Mouse (Mus musculus): Measurements from ENCODE around the gene Hist1h2aa. TPM values are rescaled to one million over a fixed set of nuclear protein-coding genes. Genes with fewer than 3 reads are reported as not detected.

The Hist1h2aa gene
- polyA plus RNA-seq, 1 experiment from 2014 or later = not detected

- Histone ChIP-seq H3K4me2 (ENCODE audit: low read depth, low read length) (no peak overlapping the region), H3K36me3 (ENCODE audit: control insufficient read depth, insufficient read depth, low read length) (no peaks in the 10 kb centered on the region), H3K27ac (replicated peaks; ENCODE audit: low read depth, low read length) (no peak overlapping the region), H3K9me3 (ENCODE audit: control insufficient read depth, low read length) (no peaks in the 10 kb centered on the region), H3K9ac (ENCODE audit: low read depth, low read length) (no peak overlapping the region), H3K4me1 (ENCODE audit: control insufficient read depth, insufficient read depth, low read length) (no peaks in the 10 kb centered on the region), H3K4me3 (ENCODE audit: low read depth, low read length) (no peak overlapping the region), H3K27me3 (replicated peaks; ENCODE audit: control insufficient read depth, insufficient read depth, low read length) (no peaks in the 10 kb centered on the region)
- ATAC-seq (ENCODE audit: low read depth) (no peak), DNase-seq (ENCODE audit: low spot score) (no peak)
- 9% methylated on average over 2 of the region's 2 CpGs for WGBS
Observed at GRCm38 (mm10) chr13:23959776-23960175, 25.5 kb downstream of the Hist1h2aa start.

DNA sequence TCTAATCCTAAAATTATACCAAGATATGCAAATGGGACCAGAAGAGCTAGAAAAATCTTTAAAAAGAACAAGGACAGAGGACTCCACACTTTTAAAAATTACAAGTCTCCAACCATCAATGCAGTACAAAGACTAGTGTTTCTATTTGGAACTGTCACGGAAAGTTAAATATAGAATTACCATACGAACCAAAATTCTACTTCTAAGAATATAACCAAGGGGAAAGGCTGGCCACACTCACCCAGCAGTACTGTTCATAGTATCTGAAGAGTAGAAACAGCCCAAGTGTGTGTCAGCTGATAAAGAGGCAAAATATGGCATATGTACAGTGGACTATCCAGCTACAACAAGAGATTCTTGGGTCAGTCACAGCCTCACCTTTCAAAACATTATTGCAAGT lies 30.6 kb downstream of the Hist1h2aa start:
- Histone ChIP-seq H3K27me3 (replicated peaks; ENCODE audit: control insufficient read depth, insufficient read depth, low read length) (no peaks in the 10 kb centered on the region), H3K4me3 (ENCODE audit: low read depth, low read length) (no peak overlapping the region), H3K9me3 (ENCODE audit: control insufficient read depth, low read length) (no peaks in the 10 kb centered on the region), H3K27ac (replicated peaks; ENCODE audit: low read depth, low read length) (no peak overlapping the region), H3K4me1 (ENCODE audit: control insufficient read depth, insufficient read depth, low read length) (no peaks in the 10 kb centered on the region), H3K9ac (ENCODE audit: low read depth, low read length) (no peak overlapping the region), H3K4me2 (ENCODE audit: low read depth, low read length) (no peak overlapping the region), H3K36me3 (ENCODE audit: control insufficient read depth, insufficient read depth, low read length) (no peaks in the 10 kb centered on the region)
- WGBS = 80% methylated on average over 2 of the region's 2 CpGs
- ATAC-seq (ENCODE audit: low read depth) (no peak), DNase-seq (ENCODE audit: low spot score) (no peak)

GRCm38 (mm10) chr13:23971870-23972269 lies 37.6 kb downstream of the Hist1h2aa start:
- Histone ChIP-seq H3K27me3 (replicated peaks; ENCODE audit: control insufficient read depth, insufficient read depth, low read length) (no peaks in the 10 kb centered on the region), H3K27ac (replicated peaks; ENCODE audit: low read depth, low read length) (no peak overlapping the region), H3K36me3 (ENCODE audit: control insufficient read depth, insufficient read depth, low read length) (no peaks in the 10 kb centered on the region), H3K9me3 (ENCODE audit: control insufficient read depth, low read length) (no peaks in the 10 kb centered on the region), H3K4me3 (ENCODE audit: low read depth, low read length) (no peak overlapping the region), H3K4me1 (ENCODE audit: control insufficient read depth, insufficient read depth, low read length) (no peaks in the 10 kb centered on the region), H3K4me2 (ENCODE audit: low read depth, low read length) (no peak overlapping the region), H3K9ac (ENCODE audit: low read depth, low read length) (no peak overlapping the region)
- 59% methylated on average over 2 of the region's 2 CpGs for WGBS
- ATAC-seq (ENCODE audit: low read depth) (no peak), DNase-seq (ENCODE audit: low spot score) (no peak)

GRCm38 (mm10) chr13:23972271-23972670 lies 38.0 kb downstream of the Hist1h2aa start:
- 48% methylated on average over 5 of the region's 5 CpGs for WGBS
- no peak for ATAC-seq (ENCODE audit: low read depth)
- DNase-seq (ENCODE audit: low spot score) = peak; percentile 12
- H3K4me2 ChIP-seq (ENCODE audit: low read depth, low read length) = no peak overlapping the region
- H3K27me3 ChIP-seq (replicated peaks; ENCODE audit: control insufficient read depth, insufficient read depth, low read length) = no peaks in the 10 kb centered on the region
- H3K4me1 ChIP-seq (ENCODE audit: control insufficient read depth, insufficient read depth, low read length) = no peaks in the 10 kb centered on the region
- H3K9ac ChIP-seq (ENCODE audit: low read depth, low read length) = no peak overlapping the region
- H3K9me3 ChIP-seq (ENCODE audit: control insufficient read depth, low read length) = no peaks in the 10 kb centered on the region
- no peak overlapping the region for H3K27ac ChIP-seq (replicated peaks; ENCODE audit: low read depth, low read length)
- no peak overlapping the region for H3K4me3 ChIP-seq (ENCODE audit: low read depth, low read length)
- no peaks in the 10 kb centered on the region for H3K36me3 ChIP-seq (ENCODE audit: control insufficient read depth, insufficient read depth, low read length)

Small RNAs within 50 kb of the gene (microRNA-seq; reads per million reads assigned to microRNA genes)
- gene Gm44344 (ENCODE audit: borderline number of aligned reads) = not detected

Other genes starting within 250 kb of the Hist1h2aa start
- 0.19 and 0.31 TPM in 2 replicates for gene Hist1h1t, start 238.6 kb upstream of the Hist1h2aa start, polyA plus RNA-seq (2014; fragmentation: Nextera tagmentation; extraction: Ambion mirVana)
- 5.7 and 5.8 TPM in 2 replicates for gene Hist1h4c, start 236.0 kb upstream of the Hist1h2aa start, polyA plus RNA-seq (2014; fragmentation: Nextera tagmentation; extraction: Ambion mirVana)
- 9.6 and 10.3 TPM in 2 replicates for gene Hfe, start 223.6 kb upstream of the Hist1h2aa start, polyA plus RNA-seq (2014; fragmentation: Nextera tagmentation; extraction: Ambion mirVana)
- 36.1 and 37.8 TPM in 2 replicates for gene Hist1h1c, start 195.7 kb upstream of the Hist1h2aa start, polyA plus RNA-seq (2014; fragmentation: Nextera tagmentation; extraction: Ambion mirVana)
- 5.1 and 7.5 TPM in 2 replicates for gene Hist1h3c, start 188.9 kb upstream of the Hist1h2aa start, polyA plus RNA-seq (2014; fragmentation: Nextera tagmentation; extraction: Ambion mirVana)
- 1.2 and 2.1 TPM in 2 replicates for gene Hist1h2bb, start 187.7 kb upstream of the Hist1h2aa start, polyA plus RNA-seq (2014; fragmentation: Nextera tagmentation; extraction: Ambion mirVana)
- gene Hist1h2ab, start 183.3 kb upstream of the Hist1h2aa start, polyA plus RNA-seq (2014; fragmentation: Nextera tagmentation; extraction: Ambion mirVana) = 30.2 and 32.6 TPM in 2 replicates
- gene Hist1h3b, start 182.2 kb upstream of the Hist1h2aa start, polyA plus RNA-seq (2014; fragmentation: Nextera tagmentation; extraction: Ambion mirVana) = 6.6 and 11.5 TPM in 2 replicates
- gene Hist1h4b, start 177.4 kb upstream of the Hist1h2aa start, polyA plus RNA-seq (2014; fragmentation: Nextera tagmentation; extraction: Ambion mirVana) = 3.5 and 4.7 TPM in 2 replicates
- gene Hist1h4a, start 173.2 kb upstream of the Hist1h2aa start, polyA plus RNA-seq (2014; fragmentation: Nextera tagmentation; extraction: Ambion mirVana) = 0.68 and 0.74 TPM in 2 replicates
- gene Hist1h3a, start 172.1 kb upstream of the Hist1h2aa start, polyA plus RNA-seq (2014; fragmentation: Nextera tagmentation; extraction: Ambion mirVana) = 3.7 and 4.9 TPM in 2 replicates
- 3.2 and 3.5 TPM in 2 replicates for gene Hist1h1a, start 170.8 kb upstream of the Hist1h2aa start, polyA plus RNA-seq (2014; fragmentation: Nextera tagmentation; extraction: Ambion mirVana)
- 0.31 TPM in 1 of 2 replicates, not detected in the other for gene Trim38, start 164.5 kb upstream of the Hist1h2aa start, polyA plus RNA-seq (2014; fragmentation: Nextera tagmentation; extraction: Ambion mirVana)
- gene Slc17a2, start 127.5 kb upstream of the Hist1h2aa start, polyA plus RNA-seq (2014; fragmentation: Nextera tagmentation; extraction: Ambion mirVana) = not detected in 2 replicates
- gene Slc17a3, start 95.0 kb upstream of the Hist1h2aa start, polyA plus RNA-seq (2014; fragmentation: Nextera tagmentation; extraction: Ambion mirVana) = 0.52 and 0.56 TPM in 2 replicates
- gene Slc17a1, start 66.7 kb upstream of the Hist1h2aa start, polyA plus RNA-seq (2014; fragmentation: Nextera tagmentation; extraction: Ambion mirVana) = not detected in 2 replicates
- gene Slc17a4, start 19.5 kb upstream of the Hist1h2aa start, polyA plus RNA-seq (2014; fragmentation: Nextera tagmentation; extraction: Ambion mirVana) = 0.10 TPM in 1 of 2 replicates, not detected in the other
- not detected in 2 replicates for gene Hist1h2ba, start 306 bp upstream of the Hist1h2aa start, polyA plus RNA-seq (2014; fragmentation: Nextera tagmentation; extraction: Ambion mirVana)
- gene Scgn, start 56.8 kb downstream of the Hist1h2aa start, polyA plus RNA-seq (2014; fragmentation: Nextera tagmentation; extraction: Ambion mirVana) = 0.32 and 0.38 TPM in 2 replicates